Mouse (Mus musculus) bone marrow, adult 2 months (tissue): ENCODE data around the gene Bag6. TPM values are rescaled to one million over a fixed set of nuclear protein-coding genes. Genes with fewer than 3 reads are reported as not detected.

Experiments
- H3K27ac ChIP-seq: fragments of 200-500 bp; 2 replicates; pipeline ENCODE4 v1.5.1; 2012; ENCODE audit warnings: low read depth, mild to moderate bottlenecking, control low read depth, inconsistent platforms, low read length; ENCODE audit not compliant: control insufficient read depth, poor library complexity, insufficient read depth
- H3K4me1 ChIP-seq: fragments of 200-500 bp; 2 replicates; pipeline ENCODE4 v1.6.1; 2011; ENCODE audit warnings: low read length; ENCODE audit not compliant: control insufficient read depth, insufficient read depth
- H3K4me3 ChIP-seq: fragments of 200-500 bp; replicated peaks from 2 replicates; pipeline ENCODE3; 2011; ENCODE audit warnings: mild to moderate bottlenecking, low read depth, low read length, control low read depth; ENCODE audit not compliant: control insufficient read depth
- CTCF ChIP-seq: fragments of 200-500 bp; IDR thresholded peaks from 2 replicates; pipeline ENCODE4 v1.5.1; 2011; ENCODE audit warnings: low read length, control low read depth; ENCODE audit not compliant: control insufficient read depth, insufficient read depth
- POLR2A ChIP-seq: fragments of 200-500 bp; IDR thresholded peaks from 2 replicates; pipeline ENCODE4 v1.6.1; 2011; ENCODE audit warnings: low read depth, mild to moderate bottlenecking, control low read depth, low read length, borderline replicate concordance; ENCODE audit not compliant: control insufficient read depth
- WGBS: fragments of 180-500 bp; shearing (Covaris S2); methylation state at CpG from one replicate; pipeline ENCODE4 v1.1.7; 2018; 5-methylcytosine and 5-hydroxymethylcytosine counted together
- polyA plus RNA-seq: library from polyadenylated mRNA; stranded (reverse); fragments of >200 nt; gene quantifications from 2 replicates; pipeline ENCODE4 v1.2.4, GENCODE M21; 2011; ENCODE audit warnings: low replicate concordance; ENCODE audit not compliant: missing spikeins, insufficient read depth, insufficient read length

The Bag6 gene
- polyA plus RNA-seq, 1 experiment = 195 TPM

GRCm38 (mm10) chr17:35094475-35095365, 40.3 kb upstream of the Bag6 start:
- H3K27ac ChIP-seq = no peak overlapping the region
- H3K4me3 ChIP-seq = no peak overlapping the region
- TF ChIP-seq CTCF = no peak
- no peak for TF ChIP-seq POLR2A
- 78% methylated on average over 15 of the region's 15 CpGs for WGBS
- H3K4me1 ChIP-seq = no peaks in the 10 kb centered on the region

GRCm38 (mm10) chr17:35096597-35096996, 38.4 kb upstream of the Bag6 start:
- Histone ChIP-seq H3K27ac (no peak overlapping the region), H3K4me3 (no peak overlapping the region), H3K4me1 (no peaks in the 10 kb centered on the region)
- TF ChIP-seq POLR2A (no peak; the same call in 1 of the 2 replicates), CTCF (no peak)
- 95% methylated on average over 12 of the region's 12 CpGs for WGBS

GRCm38 (mm10) chr17:35097164-35097655, 37.8 kb upstream of the Bag6 start:
- WGBS = 87% methylated on average over 12 of the region's 12 CpGs
- TF ChIP-seq POLR2A (no peak), CTCF (no peak)

GRCm38 (mm10) chr17:35100196-35100765, 34.7 kb upstream of the Bag6 start:
- no peak overlapping the region for H3K27ac ChIP-seq
- WGBS = 85% methylated on average over 10 of the region's 10 CpGs
- no peak for TF ChIP-seq CTCF
- TF ChIP-seq POLR2A = no peak
- no peak overlapping the region for H3K4me3 ChIP-seq
- no peaks in the 10 kb centered on the region; the same call in 1 of the 2 replicates for H3K4me1 ChIP-seq

More at GRCm38 (mm10) chr17:35097164-35097655, 37.8 kb upstream of the Bag6 start:
- Histone ChIP-seq H3K4me1 (no peaks in the 10 kb centered on the region), H3K27ac (no peak overlapping the region), H3K4me3 (no peak overlapping the region)

- no peaks in the 10 kb centered on the region; the same call in 1 of the 2 replicates for H3K4me1 ChIP-seq
- no peak overlapping the region for H3K27ac ChIP-seq
- WGBS = 91% methylated on average over 11 of the region's 11 CpGs
- no peak overlapping the region for H3K4me3 ChIP-seq
- no peak for TF ChIP-seq POLR2A
- TF ChIP-seq CTCF = no peak
These were observed 33.8 kb upstream of the Bag6 start for GRCm38 (mm10) chr17:35101161-35101560.

- H3K4me1 ChIP-seq = no peaks in the 10 kb centered on the region; the same call in 1 of the 2 replicates
- 77% methylated on average over 8 of the region's 8 CpGs for WGBS
- TF ChIP-seq POLR2A (no peak), CTCF (no peak)
- peak overlapping the region; percentile 37; the same call in 1 of the 2 replicates for H3K27ac ChIP-seq
- no peak overlapping the region for H3K4me3 ChIP-seq
These were observed 32.7 kb upstream of the Bag6 start for GRCm38 (mm10) chr17:35102299-35102698.

- TF ChIP-seq POLR2A = no peak
- peak overlapping the region; percentile 28; the same call in 1 of the 2 replicates for H3K27ac ChIP-seq
- H3K4me3 ChIP-seq = no peak overlapping the region
- H3K4me1 ChIP-seq = no peaks in the 10 kb centered on the region; the same call in 1 of the 2 replicates
- WGBS = 44% methylated on average over 6 of the region's 6 CpGs
These were observed 31.7 kb upstream of the Bag6 start for GRCm38 (mm10) chr17:35103221-35103690.

GRCm38 (mm10) chr17:35104079-35104478, 30.9 kb upstream of the Bag6 start:
- no peak overlapping the region for H3K4me3 ChIP-seq
- peak overlapping the region; percentile 36 for H3K27ac ChIP-seq
- no peak for TF ChIP-seq CTCF
- TF ChIP-seq POLR2A = no peak
- 83% methylated on average over 7 of the region's 7 CpGs for WGBS
- no peaks in the 10 kb centered on the region; the same call in 1 of the 2 replicates for H3K4me1 ChIP-seq
